Mouse (Mus musculus) C2C12 (cell line): ENCODE data around the gene Atrn. TPM values are rescaled to one million over a fixed set of nuclear protein-coding genes. Genes with fewer than 3 reads are reported as not detected.

Experiments used
- H3K27me3 ChIP-seq: one replicate; pipeline ENCODE4 v1.6.1; 2011; ENCODE audit not compliant: control insufficient read depth, insufficient read depth, insufficient read length
- H3K36me3 ChIP-seq: one replicate; pipeline ENCODE4 v1.6.1; 2011; ENCODE audit not compliant: control insufficient read depth, insufficient read depth
- H3K4me3 ChIP-seq: one replicate; pipeline ENCODE4 v1.5.1; 2011; ENCODE audit warnings: mild to moderate bottlenecking, control low read depth; ENCODE audit not compliant: poor library complexity, insufficient read depth, severe bottlenecking
- H3K79me2 ChIP-seq: one replicate; pipeline ENCODE4 v1.6.1; 2011; ENCODE audit not compliant: control insufficient read depth, insufficient read depth
- H3K79me3 ChIP-seq: one replicate; pipeline ENCODE4 v1.6.1; 2011; ENCODE audit warnings: low read depth, control low read depth
- H3ac ChIP-seq: one replicate; pipeline ENCODE3; 2011; ENCODE audit warnings: low read depth; ENCODE audit not compliant: control insufficient read depth, insufficient read length
- CEBPB ChIP-seq: IDR thresholded peaks from one replicate; pipeline ENCODE4 v1.6.1; 2011; ENCODE audit warnings: low read depth, mild to moderate bottlenecking, control low read depth, moderate library complexity
- CTCF ChIP-seq: IDR thresholded peaks from one replicate; pipeline ENCODE4 v1.5.1; 2011; ENCODE audit not compliant: control insufficient read depth, insufficient read depth, insufficient read length
- FOSL1 ChIP-seq: IDR thresholded peaks from one replicate; pipeline ENCODE4 v1.8.0; 2011; ENCODE audit warnings: mild to moderate bottlenecking, low read length; ENCODE audit not compliant: poor library complexity, insufficient read depth, severe bottlenecking
- MAX ChIP-seq: IDR thresholded peaks from one replicate; pipeline ENCODE4 v1.6.1; 2011; ENCODE audit warnings: mild to moderate bottlenecking, control low read depth
- MYOD1 ChIP-seq: IDR thresholded peaks from one replicate; pipeline ENCODE4 v1.6.1; 2011; ENCODE audit warnings: low read depth; ENCODE audit not compliant: control insufficient read depth, insufficient read length
- MYOG ChIP-seq: IDR thresholded peaks from one replicate; pipeline ENCODE4 v1.6.1; 2011; ENCODE audit not compliant: control insufficient read depth, insufficient read length; ENCODE audit errors: extremely low read depth
- USF1 ChIP-seq: IDR thresholded peaks from one replicate; pipeline ENCODE4 v1.6.1; 2011; ENCODE audit warnings: low read depth, mild to moderate bottlenecking, control low read depth, moderate library complexity
- polyA plus RNA-seq: library from polyadenylated mRNA; unstranded; fragments of >200 nt; fragmentation: generic; extraction: Trizol; gene quantifications from one replicate; pipeline ENCODE4 v1.2.1, GENCODE M21; 2012; ENCODE audit warnings: missing spikeins

Atrn gene
- polyA plus RNA-seq, 1 experiment, result 5.6 TPM

DNA sequence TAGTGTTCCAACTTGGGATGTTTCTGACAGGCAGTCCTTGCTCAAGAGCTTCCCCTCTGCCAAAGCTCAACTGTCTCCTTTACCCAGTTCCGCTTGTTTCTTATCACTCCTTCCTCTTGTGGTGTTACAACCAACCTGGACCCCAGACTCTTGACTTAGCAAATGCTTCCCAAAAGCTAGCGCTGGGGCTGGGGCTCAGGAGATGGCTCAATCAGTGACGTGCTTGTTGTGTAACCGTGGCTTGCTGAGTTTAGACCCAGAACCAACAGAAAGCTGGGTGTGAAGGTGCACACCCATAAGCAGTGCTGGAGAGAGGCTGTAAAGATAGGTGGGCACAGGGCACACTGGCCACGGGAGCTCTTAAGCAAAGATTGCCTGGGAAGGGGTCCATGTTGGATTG, 23.7 kb downstream of the Atrn start:
- Histone ChIP-seq H3K79me3 (peaks cover 3% of the 10 kb centered on the region), H3K4me3 (no peak overlapping the region), H3K79me2 (peaks cover 47% of the 10 kb centered on the region), H3K36me3 (peaks cover under 1% of the 10 kb centered on the region), H3ac (no peak overlapping the region), H3K27me3 (no peaks in the 10 kb centered on the region)
- no peak for TF ChIP-seq MYOG
- no peak for TF ChIP-seq CTCF
- TF ChIP-seq MAX, result no peak
- TF ChIP-seq MYOD1, result no peak
- no peak for TF ChIP-seq FOSL1
- no peak for TF ChIP-seq CEBPB
- no peak for TF ChIP-seq USF1

DNA sequence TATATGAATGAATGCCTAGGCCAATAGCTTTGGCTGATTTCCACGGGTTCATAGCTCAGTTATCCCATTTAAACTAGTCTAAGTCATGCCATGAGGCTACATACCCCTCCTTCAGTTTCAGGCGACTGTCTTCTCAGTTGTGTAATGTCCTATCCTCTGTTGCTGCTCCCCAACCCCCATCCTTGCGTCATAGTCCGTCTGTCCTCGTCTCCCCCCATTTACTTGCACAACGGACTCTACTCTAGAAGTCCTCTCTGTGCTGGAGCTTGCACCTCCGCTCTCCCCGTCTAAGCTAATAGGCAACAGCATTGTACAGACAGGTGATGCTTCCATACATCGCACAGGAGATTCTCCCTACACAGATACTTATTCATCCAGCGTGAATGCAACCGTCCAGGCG, 26.6 kb downstream of the Atrn start:
- H3K79me2 ChIP-seq, result peaks cover 21% of the 10 kb centered on the region
- H3K4me3 ChIP-seq, result no peak overlapping the region
- TF ChIP-seq MYOG (no peak), USF1 (no peak), CTCF (no peak), CEBPB (no peak), MYOD1 (no peak), FOSL1 (no peak), MAX (no peak)
- H3K27me3 ChIP-seq, result no peaks in the 10 kb centered on the region
- H3K36me3 ChIP-seq, result peaks cover 13% of the 10 kb centered on the region
- no peak overlapping the region for H3ac ChIP-seq
- H3K79me3 ChIP-seq, result peaks cover 2% of the 10 kb centered on the region

DNA sequence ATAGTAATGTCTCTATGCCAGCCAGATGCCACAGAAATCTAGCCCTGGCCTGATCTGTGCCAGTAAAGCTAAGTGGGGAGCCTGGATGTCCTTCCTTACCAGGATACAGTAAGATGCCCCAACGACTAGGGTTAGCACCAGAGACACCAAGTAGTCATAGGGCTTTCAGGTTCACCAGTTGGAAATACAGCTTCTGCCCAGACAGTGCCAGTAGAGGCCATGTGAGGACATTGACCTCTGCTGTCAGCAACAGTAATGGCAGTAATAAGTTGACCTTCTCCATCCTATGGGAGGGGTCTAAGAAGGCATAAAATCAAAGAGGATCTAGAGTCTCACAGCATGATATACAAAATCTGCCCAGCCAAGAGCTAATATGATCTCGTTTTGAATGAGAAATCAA, 43.5 kb downstream of the Atrn start:
- no peaks in the 10 kb centered on the region for H3K79me2 ChIP-seq
- H3K27me3 ChIP-seq, result no peaks in the 10 kb centered on the region
- no peaks in the 10 kb centered on the region for H3K79me3 ChIP-seq
- H3K4me3 ChIP-seq, result no peak overlapping the region
- TF ChIP-seq CEBPB (no peak), CTCF (no peak), MAX (no peak), FOSL1 (no peak), MYOG (no peak), MYOD1 (no peak)
- H3K36me3 ChIP-seq, result peaks cover 14% of the 10 kb centered on the region
- H3ac ChIP-seq, result no peak overlapping the region

DNA sequence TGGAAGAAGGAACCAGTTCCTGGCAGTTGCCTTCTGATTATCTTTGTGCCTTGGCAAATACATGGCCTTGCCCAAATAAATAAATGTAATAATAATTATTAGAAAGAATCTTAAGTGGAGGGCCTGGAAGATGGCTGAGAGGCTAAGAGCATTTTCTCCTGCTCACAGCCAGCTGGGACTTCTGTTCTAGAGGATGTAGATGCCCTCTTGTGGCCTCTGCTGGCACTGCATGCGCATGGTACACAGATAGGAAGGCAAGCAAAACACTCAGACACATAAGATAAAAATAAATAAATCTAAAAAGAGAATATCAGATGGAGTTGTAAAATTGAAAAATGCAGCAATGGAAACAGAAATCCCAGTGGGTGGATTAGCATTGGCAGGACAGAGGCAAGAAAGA, 44.3 kb downstream of the Atrn start:
- no peaks in the 10 kb centered on the region for H3K79me2 ChIP-seq
- H3K27me3 ChIP-seq, result no peaks in the 10 kb centered on the region
- H3ac ChIP-seq, result no peak overlapping the region
- H3K36me3 ChIP-seq, result peaks cover 14% of the 10 kb centered on the region
- H3K79me3 ChIP-seq, result no peaks in the 10 kb centered on the region
- no peak overlapping the region for H3K4me3 ChIP-seq
- no peak for TF ChIP-seq MYOD1
- peak; percentile 66 for TF ChIP-seq CTCF

DNA sequence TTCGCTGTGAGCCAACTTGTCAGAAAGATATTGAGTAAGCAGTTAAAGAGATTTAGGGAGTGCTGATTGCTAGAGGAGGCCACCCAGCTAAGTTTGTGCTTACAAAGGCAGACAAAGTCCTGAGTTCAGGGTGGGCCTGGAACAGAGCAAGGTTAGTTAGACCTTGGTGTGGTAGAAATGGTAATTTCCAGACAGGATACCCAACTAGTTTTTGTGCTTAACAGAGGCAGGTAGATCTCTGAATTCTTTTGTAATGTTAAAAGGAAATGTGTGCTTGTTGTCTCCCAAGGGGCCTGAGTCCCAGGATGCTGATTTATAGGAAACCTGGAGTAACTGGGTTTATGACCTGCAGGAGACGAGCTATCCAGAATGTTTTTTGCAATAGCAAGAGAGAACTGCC, 52.6 kb downstream of the Atrn start:
- Histone ChIP-seq H3K4me3 (no peak overlapping the region), H3K36me3 (peaks cover 6% of the 10 kb centered on the region), H3K79me2 (no peaks in the 10 kb centered on the region), H3ac (no peak overlapping the region), H3K79me3 (no peaks in the 10 kb centered on the region), H3K27me3 (no peaks in the 10 kb centered on the region)
- TF ChIP-seq MYOD1 (no peak), CTCF (no peak), MYOG (no peak), MAX (no peak), USF1 (no peak), CEBPB (no peak), FOSL1 (no peak)

DNA sequence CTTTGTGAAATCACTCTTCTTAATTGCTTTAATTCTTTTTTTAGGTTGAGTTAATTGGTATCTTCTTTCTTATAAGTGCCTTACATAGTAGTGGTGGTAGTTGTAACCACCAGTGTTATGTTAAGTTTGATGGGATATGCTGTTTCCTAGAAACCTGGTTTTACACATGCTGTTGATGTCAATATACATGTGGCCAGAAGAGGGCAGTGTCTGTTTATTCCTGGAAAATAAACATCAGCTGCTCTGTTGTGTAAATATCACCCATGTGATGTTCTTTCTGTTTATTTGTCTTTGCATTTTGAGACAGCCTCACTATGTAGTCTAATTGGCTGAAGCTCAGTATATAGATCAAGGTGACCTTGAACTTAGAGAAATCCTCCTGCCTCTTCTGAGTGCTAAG, 55.6 kb downstream of the Atrn start:
- H3ac ChIP-seq, result no peak overlapping the region
- no peaks in the 10 kb centered on the region for H3K79me3 ChIP-seq
- TF ChIP-seq MAX (peak; percentile 53), MYOD1 (no peak)
- peaks cover 6% of the 10 kb centered on the region for H3K36me3 ChIP-seq
- no peaks in the 10 kb centered on the region for H3K79me2 ChIP-seq
- H3K4me3 ChIP-seq, result no peak overlapping the region
- H3K27me3 ChIP-seq, result no peaks in the 10 kb centered on the region
